Mouse (Mus musculus) liver, embryonic 11.5 days (tissue): Measurements from ENCODE around the gene Rasal1. TPM values are rescaled to one million over a fixed set of nuclear protein-coding genes. Genes with fewer than 3 reads are reported as not detected.
A peak's percentile ranks its signal among the peaks of the same experiment; 100 is the strongest.

Experiments used
- ATAC-seq: fragments of 200-750 bp; cut with Nextera tagmentation; replicated peaks from 2 replicates; pipeline ENCODE4 v1.8.0; 2017; ENCODE audit warnings: moderate number of reproducible peaks, mild to moderate bottlenecking, moderate TSS enrichment, moderate library complexity; ENCODE audit not compliant: low FRiP score
- DNase-seq: peaks from one replicate; pipeline ENCODE4 v3.0.0-alpha.2; 2017; ENCODE audit warnings: low spot score
- H3K27ac ChIP-seq: fragments of 300-500 bp; sonication (generic); 2 replicates; pipeline ENCODE4 v1.5.1; 2014; ENCODE audit warnings: mild to moderate bottlenecking, low read depth, low read length, control low read depth
- H3K27me3 ChIP-seq: fragments of 300-500 bp; sonication (generic); replicated peaks from 2 replicates; pipeline ENCODE4 v1.6.1; 2014; ENCODE audit warnings: low read length, mixed read lengths; ENCODE audit not compliant: control insufficient read depth, insufficient read depth
- H3K36me3 ChIP-seq: fragments of 300-500 bp; sonication (generic); 2 replicates; pipeline ENCODE4 v1.6.1; 2014; ENCODE audit warnings: mild to moderate bottlenecking, low read length, moderate library complexity, mixed read lengths; ENCODE audit not compliant: control insufficient read depth, insufficient read depth
- H3K4me1 ChIP-seq: fragments of 300-500 bp; sonication (generic); replicated peaks from 2 replicates; pipeline ENCODE4 v1.6.1; 2014; ENCODE audit warnings: low read length, mixed read lengths; ENCODE audit not compliant: control insufficient read depth, insufficient read depth
- H3K4me2 ChIP-seq: fragments of 300-500 bp; sonication (generic); 2 replicates; pipeline ENCODE4 v1.6.1; 2014; ENCODE audit warnings: mild to moderate bottlenecking, control low read depth, moderate library complexity
- H3K4me3 ChIP-seq: fragments of 300-500 bp; sonication (generic); 2 replicates; pipeline ENCODE4 v1.5.1; 2014; ENCODE audit warnings: low read depth, low read length, control low read depth
- H3K9ac ChIP-seq: fragments of 300-500 bp; sonication (generic); 2 replicates; pipeline ENCODE4 v1.6.1; 2014; ENCODE audit warnings: low read depth, low read length, control low read depth
- H3K9me3 ChIP-seq: fragments of 300-500 bp; sonication (generic); 2 replicates; pipeline ENCODE4 v1.6.1; 2016; ENCODE audit warnings: low read length, inconsistent platforms, mixed read lengths; ENCODE audit not compliant: control insufficient read depth
- whole genome bisulfite sequencing: fragments of 180-500 bp; shearing (Covaris S2); extraction: QIAGEN DNeasy Blood & Tissue Kit; methylation state at CpG from one replicate; pipeline ENCODE4 v1.1.7; 2014; 5-methylcytosine and 5-hydroxymethylcytosine counted together
- polyA plus RNA-seq: library from polyadenylated mRNA; unstranded; fragments of >200 nt; fragmentation: Nextera tagmentation; extraction: Ambion mirVana; gene quantifications from 2 replicates; pipeline ENCODE4 v1.2.1, GENCODE M21; 2014

Rasal1 gene
- polyA plus RNA-seq, 1 experiment from 2014 or later = 0.25 TPM

- ATAC-seq (no peak), DNase-seq (no peak)
- Histone ChIP-seq H3K4me3 (no peak overlapping the region), H3K4me1 (peaks cover 10% of the 10 kb centered on the region; the same call in 1 of the 2 replicates), H3K9ac (no peak overlapping the region), H3K27ac (no peak overlapping the region), H3K36me3 (no peaks in the 10 kb centered on the region), H3K27me3 (peaks cover 64% of the 10 kb centered on the region), H3K9me3 (no peaks in the 10 kb centered on the region), H3K4me2 (peak overlapping the region; percentile 35; the same call in 1 of the 2 replicates)
- 47% methylated on average over 13 of the region's 13 CpGs for WGBS
Observed at GRCm38 (mm10) chr5:120706976-120707375, 58.4 kb downstream of the Rasal1 start.

- Histone ChIP-seq H3K9ac (0 out of 2 replicates have a peak overlapping the region, but pooled peaks have one; percentile 30), H3K27me3 (peaks cover 82% of the 10 kb centered on the region), H3K4me1 (peaks cover 10% of the 10 kb centered on the region; the same call in 1 of the 2 replicates), H3K4me3 (peak overlapping the region; percentile 33), H3K9me3 (no peaks in the 10 kb centered on the region), H3K27ac (no peak overlapping the region), H3K36me3 (no peaks in the 10 kb centered on the region), H3K4me2 (peak overlapping the region; percentile 58)
- WGBS = 8% methylated on average over 40 of the region's 40 CpGs
- no peak; the same call in 1 of the 2 replicates for ATAC-seq
- no peak for DNase-seq
Observed at GRCm38 (mm10) chr5:120710161-120710825, 61.7 kb downstream of the Rasal1 start.

GRCm38 (mm10) chr5:120710826-120711248, 62.2 kb downstream of the Rasal1 start:
- H3K4me3 ChIP-seq = peak overlapping the region; percentile 33
- peaks cover 82% of the 10 kb centered on the region for H3K27me3 ChIP-seq
- H3K4me1 ChIP-seq = peaks cover 10% of the 10 kb centered on the region; the same call in 1 of the 2 replicates
- ATAC-seq (no peak), DNase-seq (no peak)
- no peaks in the 10 kb centered on the region for H3K36me3 ChIP-seq
- 0 out of 2 replicates have a peak overlapping the region, but pooled peaks have one; percentile 30 for H3K9ac ChIP-seq
- H3K27ac ChIP-seq = no peak overlapping the region
- H3K9me3 ChIP-seq = no peaks in the 10 kb centered on the region
- WGBS = 6% methylated on average over 32 of the region's 34 CpGs
- H3K4me2 ChIP-seq = peak overlapping the region; percentile 58

GRCm38 (mm10) chr5:120711416-120711815, 62.8 kb downstream of the Rasal1 start:
- peak overlapping the region; percentile 33 for H3K4me3 ChIP-seq
- no peak overlapping the region for H3K9ac ChIP-seq
- 7% methylated on average over 39 of the region's 43 CpGs for WGBS

GRCm38 (mm10) chr5:120711827-120712226, 63.2 kb downstream of the Rasal1 start, which contains the start of gene Dtx1:
Dtx1 (minus strand) TSS chr5:120711927.
- peaks cover 73% of the 10 kb centered on the region for H3K27me3 ChIP-seq
- H3K4me2 ChIP-seq = peak within 1 kb of the TSS; percentile 58
- no peak within 1 kb of the TSS for H3K27ac ChIP-seq
- no peak for DNase-seq
- no peaks in the 10 kb centered on the region for H3K36me3 ChIP-seq
- ATAC-seq = no peak
- peaks cover 8% of the 10 kb centered on the region; the same call in 1 of the 2 replicates for H3K4me1 ChIP-seq
- peak within 1 kb of the TSS; percentile 33 for H3K4me3 ChIP-seq
- no peak within 1 kb of the TSS for H3K9ac ChIP-seq
- H3K9me3 ChIP-seq = no peaks in the 10 kb centered on the region
- WGBS = 36% methylated on average over 3 of the region's 3 CpGs

More at GRCm38 (mm10) chr5:120711416-120711815, 62.8 kb downstream of the Rasal1 start:
- DNase-seq = no peak
- Histone ChIP-seq H3K27me3 (peaks cover 77% of the 10 kb centered on the region), H3K4me2 (peak overlapping the region; percentile 58), H3K36me3 (no peaks in the 10 kb centered on the region), H3K4me1 (peaks cover 9% of the 10 kb centered on the region; the same call in 1 of the 2 replicates), H3K27ac (no peak overlapping the region), H3K9me3 (no peaks in the 10 kb centered on the region)
- no peak for ATAC-seq

GRCm38 (mm10) chr5:120712721-120713120, 64.1 kb downstream of the Rasal1 start:
- peaks cover 8% of the 10 kb centered on the region; the same call in 1 of the 2 replicates for H3K4me1 ChIP-seq
- H3K27me3 ChIP-seq = peaks cover 66% of the 10 kb centered on the region
- H3K27ac ChIP-seq = no peak overlapping the region
- ATAC-seq (no peak), DNase-seq (no peak)
- H3K9ac ChIP-seq = no peak overlapping the region
- no peak overlapping the region for H3K4me2 ChIP-seq
- 70% methylated on average over 8 of the region's 8 CpGs for WGBS
- no peaks in the 10 kb centered on the region for H3K9me3 ChIP-seq
- no peak overlapping the region for H3K4me3 ChIP-seq
- H3K36me3 ChIP-seq = no peaks in the 10 kb centered on the region

GRCm38 (mm10) chr5:120714314-120714713, 65.7 kb downstream of the Rasal1 start:
- WGBS = 5% methylated on average over 16 of the region's 16 CpGs
- H3K4me2 ChIP-seq = no peak overlapping the region
- ATAC-seq = no peak

GRCm38 (mm10) chr5:120717136-120717535, 68.5 kb downstream of the Rasal1 start:
- no peaks in the 10 kb centered on the region for H3K36me3 ChIP-seq
- H3K4me1 ChIP-seq = no peaks in the 10 kb centered on the region
- no peak overlapping the region for H3K4me2 ChIP-seq
- ATAC-seq (no peak), DNase-seq (no peak)
- H3K4me3 ChIP-seq = no peak overlapping the region
- WGBS = 71% methylated on average over 10 of the region's 10 CpGs
- no peak overlapping the region for H3K27ac ChIP-seq
- peaks cover 24% of the 10 kb centered on the region for H3K27me3 ChIP-seq
- H3K9me3 ChIP-seq = no peaks in the 10 kb centered on the region
- H3K9ac ChIP-seq = no peak overlapping the region

More at GRCm38 (mm10) chr5:120714314-120714713, 65.7 kb downstream of the Rasal1 start:
- DNase-seq = peak; percentile 68
- H3K4me1 ChIP-seq = peaks cover 8% of the 10 kb centered on the region; the same call in 1 of the 2 replicates
- no peaks in the 10 kb centered on the region for H3K9me3 ChIP-seq
- H3K9ac ChIP-seq = no peak overlapping the region
- H3K4me3 ChIP-seq = no peak overlapping the region
- no peaks in the 10 kb centered on the region for H3K36me3 ChIP-seq
- H3K27ac ChIP-seq = no peak overlapping the region
- peaks cover 52% of the 10 kb centered on the region for H3K27me3 ChIP-seq
